Mouse (Mus musculus) cerebellum, adult 9-11 months (tissue): ENCODE results near the gene Hspb7.

ENCODE experiments used
- DNase-seq: peaks from one replicate; pipeline ENCODE4 v3.0.0; 2022

Hspb7 gene

GRCm38 (mm10) chr4:141420192-141420829, at the start of gene Hspb7:
TSS of gene Hspb7 (plus strand) at chr4:141420779.
- no peak for DNase-seq

DNA sequence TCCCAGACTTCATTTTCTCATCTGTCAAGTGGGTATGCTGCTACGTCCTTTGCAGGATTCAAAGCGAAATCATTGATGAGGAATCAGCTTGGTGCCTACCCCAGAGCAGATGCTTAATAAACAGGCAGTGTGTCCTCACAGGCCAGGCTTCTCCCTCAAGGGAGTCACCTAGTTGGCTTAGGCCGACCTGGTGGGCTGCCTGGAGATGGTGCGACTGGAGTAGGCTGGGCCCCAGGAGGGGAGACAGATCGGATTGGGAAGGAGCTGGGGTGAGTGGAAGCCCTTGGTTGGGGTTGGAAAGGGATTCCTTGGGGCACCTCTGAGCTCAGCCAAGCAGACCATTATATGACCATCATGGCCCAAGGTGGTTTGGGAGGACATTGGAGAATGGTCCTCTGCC, 48.2 kb upstream of the Hspb7 start:
- DNase-seq = no peak

DNA sequence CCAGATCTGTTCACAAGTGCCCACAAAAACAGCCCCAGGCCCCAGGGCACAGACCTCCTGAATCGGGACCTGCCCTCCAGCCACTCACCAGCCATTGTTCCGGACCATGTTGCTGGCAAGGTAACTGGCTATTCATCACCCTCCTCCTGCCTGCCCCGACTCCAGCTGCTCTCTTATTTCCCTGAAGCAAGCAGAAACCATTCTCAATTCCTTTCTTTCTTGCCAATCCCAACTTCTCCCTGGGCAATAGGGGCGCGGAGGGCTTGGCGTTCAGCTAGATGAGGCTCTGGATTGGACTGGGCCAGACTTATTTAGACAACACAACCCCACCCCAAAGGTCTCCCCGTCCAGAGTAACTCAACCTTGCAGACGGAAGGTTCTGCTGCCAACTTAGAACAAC, 40.9 kb upstream of the Hspb7 start:
- DNase-seq = no peak

- no peak for DNase-seq
Observed at GRCm38 (mm10) chr4:141382406-141382805, 38.2 kb upstream of the Hspb7 start.

- DNase-seq = peak; percentile 41
Observed at GRCm38 (mm10) chr4:141385275-141385674, 35.3 kb upstream of the Hspb7 start.

GRCm38 (mm10) chr4:141386150-141386549, 34.4 kb upstream of the Hspb7 start:
- DNase-seq = no peak

DNA sequence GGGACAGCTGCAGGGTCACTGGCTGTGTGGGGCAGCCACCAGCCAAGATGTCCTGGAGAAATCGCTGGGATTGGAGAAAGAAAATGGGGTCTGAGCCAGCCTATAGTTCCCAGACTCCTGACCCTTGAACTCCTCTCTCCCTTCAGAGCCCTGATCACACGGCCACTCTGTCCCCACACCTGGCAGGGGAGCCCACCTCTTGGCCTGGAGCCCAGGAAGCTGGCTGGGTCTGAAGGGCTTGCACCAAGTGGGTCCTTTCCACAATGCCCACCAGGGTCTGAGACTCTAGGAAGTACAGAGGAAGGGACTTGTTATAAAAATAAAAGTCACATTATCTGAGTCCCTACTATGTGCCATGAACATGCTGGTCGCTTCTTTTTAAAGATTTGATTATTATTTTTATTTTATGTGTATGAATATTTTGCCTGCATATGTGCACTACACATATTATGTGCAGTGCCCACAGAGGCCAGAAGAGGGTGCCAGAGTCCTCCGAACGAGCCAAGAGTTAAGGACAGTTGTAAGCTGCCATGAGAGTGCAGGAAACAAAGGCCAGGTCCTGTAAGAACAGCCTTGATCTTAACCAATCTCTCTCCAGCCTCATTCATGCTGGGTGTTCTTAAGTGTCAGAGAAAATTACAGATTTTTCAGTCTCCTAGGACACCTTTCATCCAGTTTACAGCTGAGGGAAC, 33.3 kb upstream of the Hspb7 start:
- DNase-seq = peak; percentile 28

- DNase-seq = no peak
Observed at GRCm38 (mm10) chr4:141387933-141388332, 32.6 kb upstream of the Hspb7 start.

- no peak for DNase-seq
Observed at GRCm38 (mm10) chr4:141389366-141390150, 31.0 kb upstream of the Hspb7 start.

DNA sequence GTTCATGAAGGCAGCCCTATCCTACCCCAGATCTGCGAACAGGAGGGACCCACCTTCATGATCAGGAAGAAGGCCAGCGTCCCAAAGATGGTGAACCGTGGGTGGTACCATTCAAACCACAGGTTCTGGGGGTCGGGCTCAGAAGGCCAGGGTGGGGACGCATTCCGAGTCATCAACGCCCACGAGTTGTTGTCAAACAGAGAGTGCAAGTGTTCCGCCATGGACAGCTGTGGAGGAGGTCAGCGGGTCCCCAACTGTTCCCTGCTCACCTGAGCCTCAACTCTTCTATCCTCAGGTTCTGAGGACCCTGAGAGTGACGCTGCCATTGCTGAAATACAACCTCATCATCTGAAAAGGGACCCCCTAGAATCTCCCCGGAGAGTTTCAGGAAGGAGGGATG, 29.3 kb upstream of the Hspb7 start:
- DNase-seq = no peak

GRCm38 (mm10) chr4:141394751-141395150, 25.8 kb upstream of the Hspb7 start:
- DNase-seq = no peak

- no peak for DNase-seq
Observed at GRCm38 (mm10) chr4:141397861-141398260, 22.7 kb upstream of the Hspb7 start.

GRCm38 (mm10) chr4:141398545-141398944, 22.0 kb upstream of the Hspb7 start, which contains the start of gene Clcnka:
TSS of gene Clcnka (minus strand) at chr4:141398724.
- DNase-seq = no peak

DNA sequence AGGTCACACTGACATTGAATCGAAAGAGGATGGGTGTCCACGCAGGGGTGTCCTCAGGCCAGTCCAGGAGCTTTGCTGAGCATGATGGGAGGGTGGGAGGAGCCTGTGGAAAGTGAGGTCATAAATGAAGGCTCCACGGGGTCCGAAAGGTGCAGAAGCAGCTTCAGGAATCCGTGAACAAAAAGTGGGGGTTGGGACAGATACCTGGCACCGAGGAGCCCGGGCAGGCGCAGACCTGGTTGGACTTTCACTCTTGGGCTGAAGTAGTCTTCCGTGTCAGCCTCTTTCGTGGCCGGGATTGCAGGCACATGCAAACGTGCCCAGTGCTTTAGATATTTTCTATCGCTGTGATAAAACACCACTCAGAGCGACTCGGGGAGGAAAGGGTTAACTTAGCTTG, 20.4 kb upstream of the Hspb7 start:
- no peak for DNase-seq

DNA sequence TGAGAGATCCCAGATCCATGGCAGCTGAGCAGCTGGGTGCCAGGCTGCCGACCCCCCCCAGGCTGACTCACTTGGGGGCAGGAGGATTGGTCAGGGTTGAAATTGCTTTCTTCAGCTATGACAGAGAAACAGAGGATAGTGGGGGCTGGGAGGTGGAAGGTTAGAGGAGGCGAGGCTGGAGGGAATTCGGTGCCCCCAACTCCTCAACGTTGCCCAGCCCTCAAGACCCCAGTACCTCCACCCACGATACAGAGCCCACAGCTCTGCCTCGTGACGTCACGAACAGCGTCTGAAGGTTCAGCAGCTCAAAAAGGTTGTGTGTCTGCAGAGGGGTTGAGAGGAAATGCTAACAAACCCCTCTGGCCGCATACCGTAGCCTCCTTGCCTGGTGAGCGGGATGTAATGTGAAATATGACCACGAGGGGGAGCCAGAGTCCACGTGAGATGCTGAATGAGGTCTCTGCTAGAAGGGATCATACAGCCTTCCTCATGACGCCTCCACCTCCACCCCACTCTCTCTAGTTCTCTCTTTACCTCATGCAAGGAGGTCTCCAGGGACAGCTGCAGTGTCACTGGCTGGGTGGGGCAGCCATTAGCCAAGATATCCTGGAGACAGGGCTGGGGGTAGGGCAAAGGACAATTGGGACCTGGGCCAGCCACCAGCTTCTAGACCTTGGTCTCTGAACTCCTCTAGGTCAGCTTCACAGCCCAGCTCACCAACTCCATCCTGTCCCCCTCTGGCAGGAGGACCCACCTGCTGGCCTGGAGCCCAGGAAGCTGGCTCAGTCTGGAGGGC, 15.9 kb upstream of the Hspb7 start:
- DNase-seq = peak; percentile 74

GRCm38 (mm10) chr4:141405314-141405622, 15.3 kb upstream of the Hspb7 start:
- no peak for DNase-seq

DNA sequence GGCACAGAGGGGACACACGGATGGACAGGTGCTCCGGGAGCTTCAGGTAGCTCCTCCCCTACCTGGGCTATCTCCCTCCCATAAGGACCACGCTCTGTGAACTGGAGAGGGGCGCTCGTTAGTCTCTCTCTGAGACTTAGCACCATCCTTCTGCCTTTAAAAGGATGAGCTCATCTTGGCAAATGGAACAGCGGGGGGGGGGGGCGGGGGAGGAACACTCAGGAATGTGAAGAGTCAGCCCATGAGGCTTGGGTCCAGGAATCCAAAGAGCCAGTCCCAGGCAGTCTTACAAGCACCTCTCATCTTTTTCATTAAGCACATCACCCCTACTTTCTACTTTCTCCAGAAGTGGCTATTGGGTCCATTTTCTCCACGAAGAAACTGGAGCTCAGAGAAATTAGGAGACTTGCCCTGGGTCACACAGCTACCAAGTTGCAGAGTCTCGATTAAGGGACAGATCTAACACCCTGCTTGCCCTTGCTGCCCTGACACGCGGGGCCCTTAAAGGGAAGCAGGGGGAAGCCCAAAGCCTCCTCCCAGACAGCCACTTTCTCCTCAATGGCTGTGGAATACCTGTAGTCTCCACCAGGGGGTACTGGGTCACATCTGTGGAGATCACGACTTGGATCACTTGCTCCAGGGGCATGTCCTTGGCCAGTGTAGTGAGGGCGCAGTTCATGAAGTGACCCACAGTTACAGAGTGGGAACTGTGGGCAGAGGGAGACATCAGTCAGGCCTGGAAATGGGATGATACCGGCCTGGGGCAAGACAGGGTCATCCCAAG, 13.9 kb upstream of the Hspb7 start:
- DNase-seq = no peak

- no peak for DNase-seq
Observed at GRCm38 (mm10) chr4:141408577-141408976, 12.0 kb upstream of the Hspb7 start.

DNA sequence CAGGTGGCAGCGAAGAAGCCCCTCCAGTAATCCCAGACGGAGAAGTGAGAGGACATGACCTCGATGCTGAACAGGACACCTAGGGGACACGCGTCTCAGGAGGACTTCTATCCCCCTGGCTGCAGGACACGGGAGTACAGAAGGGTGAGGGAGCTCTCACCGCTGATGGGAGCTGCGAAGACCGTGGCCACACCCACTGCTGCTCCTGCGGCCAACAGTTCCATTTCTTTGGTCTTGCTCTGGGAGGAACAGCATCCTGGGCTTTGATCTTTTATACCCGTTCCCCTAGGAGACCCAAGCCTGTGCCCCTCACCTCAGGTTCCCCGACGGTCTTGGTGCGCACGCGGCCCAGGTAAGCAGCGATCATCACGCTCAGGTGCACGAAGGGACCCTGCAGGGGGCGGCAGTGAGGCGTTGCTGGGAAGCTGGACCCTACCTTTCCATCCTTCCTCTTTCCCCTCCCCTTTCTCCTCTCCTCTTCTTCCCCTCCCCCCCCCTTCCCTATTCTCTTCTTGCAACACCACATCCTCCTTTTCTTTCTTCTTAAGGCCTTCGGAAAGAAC, 9.1 kb upstream of the Hspb7 start:
- no peak for DNase-seq

- no peak for DNase-seq
Observed at GRCm38 (mm10) chr4:141415924-141416323, 4.7 kb upstream of the Hspb7 start, which contains the start of gene Clcnkb. TSS of gene Clcnkb (minus strand) at chr4:141416014.

DNA sequence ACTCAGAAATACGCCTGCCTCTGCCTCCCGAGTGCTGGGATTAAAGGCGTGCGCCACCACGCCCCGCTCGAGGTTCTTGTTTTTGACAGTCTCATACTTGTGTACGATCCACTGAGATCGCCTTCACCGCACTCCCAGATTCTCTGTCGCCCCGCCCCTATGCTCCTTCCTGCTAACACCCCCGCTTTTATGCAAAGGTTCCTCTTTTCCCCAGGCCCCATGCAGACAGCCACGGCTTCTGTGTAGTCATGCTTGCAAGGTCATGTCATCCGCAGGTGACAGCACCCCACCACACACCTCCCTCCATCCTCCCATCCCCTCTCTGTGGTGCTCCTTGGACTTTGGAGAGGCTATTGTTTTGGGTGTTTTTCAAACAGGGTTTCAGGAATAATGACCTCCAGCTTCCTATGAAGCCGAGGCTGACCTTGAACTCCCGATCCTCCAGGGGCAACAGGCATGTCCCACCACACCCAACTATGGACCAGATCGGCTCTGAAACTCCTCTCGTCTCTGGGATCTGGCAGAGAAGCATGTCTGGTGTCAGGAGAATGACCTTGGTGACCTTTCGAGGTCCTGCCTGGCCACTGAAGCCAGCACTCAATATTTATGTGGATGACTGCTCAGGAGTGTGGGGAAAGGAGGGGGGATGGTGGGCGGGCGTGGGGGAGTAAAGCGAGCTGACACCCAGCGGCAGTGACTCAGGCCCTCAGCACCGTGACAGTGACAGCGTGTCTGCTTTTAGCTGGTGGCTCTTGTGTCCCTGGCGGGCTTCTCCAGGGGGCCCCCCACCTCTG, 984 bp upstream of the Hspb7 start:
- DNase-seq = no peak
